In the genomic region with DNA sequence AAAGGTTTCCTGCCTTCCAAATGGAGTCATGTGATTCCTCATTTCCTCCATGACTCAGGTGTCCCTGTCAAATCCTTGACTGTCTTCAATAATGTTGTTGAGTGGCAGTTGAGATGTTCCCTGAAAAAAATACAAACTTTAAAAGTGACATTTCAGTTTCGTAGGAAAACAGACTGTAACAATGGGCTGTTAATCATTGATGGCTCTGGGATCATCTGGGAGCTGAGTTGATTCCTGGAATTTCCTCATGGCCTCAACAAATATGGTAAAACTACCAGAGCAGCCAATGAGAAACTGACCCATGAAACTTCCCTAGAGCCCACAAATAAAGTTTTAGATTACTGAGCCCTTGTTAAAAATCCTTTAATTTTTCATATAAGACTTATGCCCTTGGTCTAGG, we compare ENCODE assay signal across 25 mouse cellular contexts. TPM values are rescaled to one million over a fixed set of nuclear protein-coding genes. Genes with fewer than 3 reads are reported as not detected.
DNase-seq lines count a peak whose midpoint lies in the region; ATAC-seq and TF ChIP-seq lines count a peak whose summit lies in the region.
"Had no signal": no experiment of that assay in that cellular context is flagged by ENCODE, and none has a peak within 500 bp of the region (broad histone marks: within the 10 kb centered on the region; RNA-seq: fewer than 3 reads in every experiment).

No protein-coding gene starts in this region.

- H3K4me1 ChIP-seq in kidney, adult 2 months (ENCODE audit: control insufficient read depth, insufficient read depth, low read length), result peaks cover 7% of the 10 kb centered on the region; the same call in 1 of the 2 replicates
- peaks cover 32% of the 10 kb centered on the region for H3K4me1 ChIP-seq in liver, adult 2 months (ENCODE audit: control insufficient read depth, insufficient read depth, low read length)
- no peaks in the 10 kb centered on the region for H3K4me1 ChIP-seq in liver, embryonic 12.5 days

- H3K9ac ChIP-seq in liver, adult 2 months (ENCODE audit: low read depth, low read length), result no peak overlapping the region
- no peak overlapping the region for H3K9ac ChIP-seq in liver, embryonic 12.5 days

- H3K27ac ChIP-seq in kidney, adult 2 months (ENCODE audit: insufficient read depth, low read depth, low read length), result no peak overlapping the region
- H3K27ac ChIP-seq in liver, adult 2 months (replicated peaks; ENCODE audit: insufficient read depth, low read depth, low read length), result peak overlapping the region; percentile 99
- no peak overlapping the region for H3K27ac ChIP-seq in liver, embryonic 12.5 days

- ATAC-seq in liver, embryonic 12.5 days, result no peak
- ATAC-seq: activated CD4-positive, CD25-positive, alpha-beta regulatory T cell, adult 4 months; CD4-positive, CD25-positive, alpha-beta regulatory T cell, adult 4 months; Patski had no signal

- H3K27me3 ChIP-seq in kidney, adult 2 months (replicated peaks; ENCODE audit: control insufficient read depth, insufficient read depth, low read length), result no peaks in the 10 kb centered on the region
- H3K27me3 ChIP-seq in liver, adult 2 months (ENCODE audit: control insufficient read depth, insufficient read depth, low read length), result no peaks in the 10 kb centered on the region
- H3K27me3 ChIP-seq in liver, embryonic 12.5 days (replicated peaks), result no peaks in the 10 kb centered on the region
- H3K27me3 ChIP-seq: Patski had no signal

- peaks cover 18% of the 10 kb centered on the region; the same call in 1 of the 2 replicates for H3K9me3 ChIP-seq in liver, embryonic 12.5 days (replicated peaks)

- H3K36me3 ChIP-seq in kidney, adult 2 months (ENCODE audit: control insufficient read depth, insufficient read depth, low read length), result no peaks in the 10 kb centered on the region
- H3K36me3 ChIP-seq in liver, adult 2 months (ENCODE audit: control insufficient read depth, insufficient read depth, low read length), result no peaks in the 10 kb centered on the region
- no peaks in the 10 kb centered on the region for H3K36me3 ChIP-seq in liver, embryonic 12.5 days
- H3K36me3 ChIP-seq: G1E had no signal

- DNase-seq in kidney, adult 2 months, result peak; percentile 65
- no peak for DNase-seq in kidney, postnatal 14 days
- peak; percentile 89 for DNase-seq in liver, adult 2 months (ENCODE audit: extremely low read depth, low read depth, low spot score)
- peak; percentile 7 for DNase-seq in yolk sac, embryonic 10.5 days (ENCODE audit: low spot score)
- no peak for DNase-seq in cerebellum, postnatal 14 days
- DNase-seq: adrenal gland, adult 2 months; adrenal gland, adult 8-10 months; adrenal gland, postnatal 10 days; adrenal gland, postnatal 14 days; adrenal gland, postnatal 25 days; adrenal gland, postnatal 36 days; B cell, adult 2 months; cerebellum, adult 11 months; cerebellum, adult 11-12 months; cerebellum, adult 18-20 months had no signal

- no peaks in the 10 kb centered on the region for H3K79me2 ChIP-seq in liver, adult 2 months (ENCODE audit: control insufficient read depth, insufficient read depth, low read length)

- TF ChIP-seq CTCF in kidney, adult 2 months (conservative IDR thresholded peaks at IDR 0.05; ENCODE audit: insufficient read depth, insufficient read length, low read depth, low read length), result no peak
- TF ChIP-seq CTCF in liver, adult 2 months (IDR thresholded peaks at IDR 0.05; ENCODE audit: low read depth, low read length), result no peak

- no peak overlapping the region for H3K4me2 ChIP-seq in liver, embryonic 12.5 days

- TF ChIP-seq POLR2A in kidney, adult 2 months (IDR thresholded peaks at IDR 0.05; ENCODE audit: low read depth, low read length), result no peak
- TF ChIP-seq POLR2A in liver, adult 2 months (IDR thresholded peaks at IDR 0.05; ENCODE audit: extremely low read depth, insufficient read depth, low read length), result no peak

- 13% methylated on average over 1 of the region's 1 CpGs for WGBS in kidney, adult 2 months
- WGBS in liver, adult 2 months, result 11% methylated on average over 1 of the region's 1 CpGs
- WGBS in liver, embryonic 12.5 days (ENCODE audit: insufficient replicate concordance), result 38% methylated on average over 1 of the region's 1 CpGs

- no peak overlapping the region for H3K4me3 ChIP-seq in kidney, adult 2 months (ENCODE audit: insufficient read depth, low read depth, low read length)
- H3K4me3 ChIP-seq in liver, adult 2 months (ENCODE audit: insufficient read depth, low read depth, low read length), result no peak overlapping the region
- no peak overlapping the region for H3K4me3 ChIP-seq in liver, embryonic 12.5 days

RNA-seq across cellular contexts. Expression of a gene that starts 37.9 kb away (rescaled TPM):
- polyA plus RNA-seq in kidney, adult 2 months (2012; rRNA removed), result 3.1 and 3.3 TPM in 2 replicates
- 0.65 TPM in 1 of 2 replicates, not detected in the other for total RNA-seq in liver, adult 2 months (2014; rRNA removed)
- polyA plus RNA-seq in liver, adult 2 months (2012; rRNA removed), result 0.15 and 0.40 TPM in 2 replicates
- 0.15 and 0.17 TPM in 2 replicates for polyA plus RNA-seq in liver, embryonic 12.5 days (2016; fragmentation: Nextera tagmentation; extraction: Ambion mirVana)
- total RNA-seq: adrenal gland, adult 18-20 months; adrenal gland, adult 2 months; adrenal gland, adult 8-10 months; adrenal gland, postnatal 10 days; adrenal gland, postnatal 14 days; adrenal gland, postnatal 25 days; adrenal gland, postnatal 36 days; adrenal gland, postnatal 4 days; CH12.LX; G1E; MEL had no signal
- polyA plus RNA-seq: activated CD4-positive, CD25-positive, alpha-beta regulatory T cell, adult 4 months; adrenal gland, adult 2 months; brain, embryonic 14.5 days; CD4-positive, CD25-positive, alpha-beta regulatory T cell, adult 4 months; G1E had no signal

Comparison
In these comparisons a context has a peak if more than half of its experiments do, and no peak if none do; other contexts are left out.
1. DNase-seq: peak in kidney, adult 2 months (single experiment), liver, adult 2 months (single experiment) and yolk sac, embryonic 10.5 days (single experiment); none in kidney, postnatal 14 days (single experiment) and cerebellum, postnatal 14 days (0 of 2).